Mouse (Mus musculus) heart, postnatal 0 days (tissue): ENCODE data around the gene Tln2. TPM values are rescaled to one million over a fixed set of nuclear protein-coding genes. Genes with fewer than 3 reads are reported as not detected.

Experiments
- ATAC-seq: fragments of 200-750 bp; cut with Nextera tagmentation; 2 replicates; pipeline ENCODE4 v1.8.0; 2017; ENCODE audit warnings: low read depth, moderate number of reproducible peaks, moderate library complexity; ENCODE audit not compliant: insufficient read depth
- DNase-seq: peaks from one replicate; pipeline ENCODE4 v3.0.0-alpha.2; 2016; ENCODE audit warnings: low spot score
- H3K27ac ChIP-seq: fragments of 300-500 bp; sonication (generic); 2 replicates; pipeline ENCODE4 v1.5.1; 2014; ENCODE audit warnings: low read depth, mild to moderate bottlenecking
- H3K27me3 ChIP-seq: fragments of 300-500 bp; sonication (generic); 2 replicates; pipeline ENCODE4 v1.6.1; 2014; ENCODE audit warnings: low read length, mixed read lengths; ENCODE audit not compliant: control insufficient read depth, insufficient read depth
- H3K36me3 ChIP-seq: fragments of 300-500 bp; sonication (generic); replicated peaks from 2 replicates; pipeline ENCODE4 v1.6.1; 2014; ENCODE audit warnings: low read length, mixed read lengths; ENCODE audit not compliant: control insufficient read depth, insufficient read depth
- H3K4me1 ChIP-seq: fragments of 300-500 bp; sonication (generic); 2 replicates; pipeline ENCODE4 v1.6.1; 2014; ENCODE audit warnings: antibody characterized with exemption; ENCODE audit not compliant: control insufficient read depth, insufficient read depth
- H3K4me2 ChIP-seq: fragments of 300-500 bp; sonication (generic); 2 replicates; pipeline ENCODE4 v1.6.1; 2014; ENCODE audit warnings: low read depth, mild to moderate bottlenecking, low read length, moderate library complexity
- H3K4me3 ChIP-seq: fragments of 300-500 bp; sonication (generic); 2 replicates; pipeline ENCODE4 v1.5.1; 2014; ENCODE audit warnings: low read depth, low read length
- H3K9ac ChIP-seq: fragments of 300-500 bp; sonication (generic); replicated peaks from 2 replicates; pipeline ENCODE4 v1.6.1; 2014; ENCODE audit warnings: low read depth, low read length, mixed read lengths
- H3K9me3 ChIP-seq: fragments of 300-500 bp; sonication (generic); replicated peaks from 2 replicates; pipeline ENCODE4 v1.6.1; 2016; ENCODE audit warnings: low read length; ENCODE audit not compliant: control insufficient read depth
- CTCF ChIP-seq: IDR thresholded peaks from 2 replicates; pipeline ENCODE4 v1.5.1; 2016; ENCODE audit warnings: antibody characterized with exemption, control low read depth, low read depth
- EP300 ChIP-seq: IDR thresholded peaks from 2 replicates; pipeline ENCODE4 v1.6.1; 2016; ENCODE audit warnings: antibody characterized with exemption, low read depth
- WGBS: fragments of 180-500 bp; shearing (Covaris S2); extraction: QIAGEN DNeasy Blood & Tissue Kit; methylation state at CpG from one replicate; pipeline ENCODE4 v1.1.7; 2014; 5-methylcytosine and 5-hydroxymethylcytosine counted together
- polyA plus RNA-seq: library from polyadenylated mRNA; unstranded; fragments of >200 nt; fragmentation: Nextera tagmentation; extraction: Ambion mirVana; gene quantifications from 2 replicates; pipeline ENCODE4 v1.2.1, GENCODE M21; 2015
- total RNA-seq: library from RNA; depleted of rRNA; stranded (reverse); fragments of >200 nt; gene quantifications from 2 replicates; pipeline ENCODE4 v1.2.3, GENCODE M21; 2014; ENCODE audit warnings: low replicate concordance

The Tln2 gene
- total and polyA plus RNA-seq, 2 experiments from 2014 or later = 67.0 to 92.6 TPM

DNA sequence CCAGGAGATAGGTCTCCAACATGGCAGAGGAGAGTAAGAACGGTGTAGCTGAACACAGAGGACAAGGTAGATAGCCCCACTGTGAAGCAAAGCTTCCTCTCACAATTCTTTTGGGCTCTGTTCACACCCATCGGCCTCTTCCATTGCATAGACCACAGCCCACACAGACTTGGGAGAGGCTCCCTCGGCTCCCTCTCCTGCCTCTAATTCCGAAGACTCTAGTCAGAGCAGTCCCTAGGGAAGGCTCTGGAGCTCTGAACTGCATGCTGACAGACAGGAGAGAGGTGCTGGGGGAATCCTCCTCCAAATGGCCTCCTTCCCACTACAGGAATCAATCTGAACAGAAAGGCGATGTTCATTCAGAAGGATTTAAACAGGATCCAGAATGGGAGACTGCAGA, 72.9 kb downstream of the Tln2 start:
- Histone ChIP-seq H3K36me3 (no peaks in the 10 kb centered on the region), H3K9ac (no peak overlapping the region), H3K4me2 (no peak overlapping the region), H3K4me1 (peaks cover 14% of the 10 kb centered on the region; the same call in 1 of the 2 replicates), H3K27ac (no peak overlapping the region), H3K27me3 (no peaks in the 10 kb centered on the region), H3K4me3 (no peak overlapping the region), H3K9me3 (no peaks in the 10 kb centered on the region)
- no peak for TF ChIP-seq CTCF
- no peak for TF ChIP-seq EP300
- ATAC-seq (no peak), DNase-seq (no peak)
- WGBS = 78% methylated on average over 5 of the region's 5 CpGs

DNA sequence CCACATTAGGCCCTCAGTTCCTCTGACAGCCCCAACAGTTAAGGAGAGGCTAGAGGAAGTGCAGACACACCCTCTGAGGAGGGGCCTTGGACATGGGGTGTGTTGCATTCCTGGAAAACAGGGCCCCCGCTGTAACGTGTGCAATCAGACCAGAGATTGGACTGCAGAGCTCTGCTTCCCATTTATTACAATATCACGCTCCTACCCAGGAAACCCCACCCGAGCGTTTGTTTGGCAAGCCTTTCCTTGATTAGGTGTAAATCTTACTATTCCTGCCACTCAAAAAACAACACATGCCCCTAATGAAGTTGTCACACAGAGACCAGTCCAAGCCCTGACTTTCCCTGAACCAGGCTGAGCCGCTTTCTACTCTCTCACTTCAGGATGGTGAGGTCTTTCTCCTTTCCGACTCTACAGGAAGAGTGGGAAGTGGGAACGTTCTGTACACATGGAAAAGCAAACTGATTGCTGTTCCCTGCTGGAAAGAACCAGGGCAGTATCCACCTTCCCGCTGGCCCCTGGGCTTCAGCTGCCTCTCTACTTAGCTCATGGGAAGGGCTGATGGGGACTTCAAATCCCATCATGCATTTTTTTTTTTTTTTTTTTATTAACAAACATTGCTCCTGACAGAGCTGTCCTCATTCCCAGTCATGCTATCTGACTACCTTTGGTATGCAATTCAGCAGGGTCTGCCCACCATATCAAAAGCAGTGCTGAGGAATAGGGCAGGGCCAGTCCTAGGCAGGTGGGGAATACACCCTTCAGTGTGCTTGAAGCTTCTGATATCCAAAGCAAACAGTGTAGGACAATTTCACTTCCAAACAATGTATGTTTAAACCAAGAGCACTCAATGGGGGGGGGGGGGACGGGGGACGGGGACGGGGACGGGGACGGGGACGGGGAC, 74.1 kb downstream of the Tln2 start:
- no peaks in the 10 kb centered on the region for H3K27me3 ChIP-seq
- TF ChIP-seq EP300 (no peak), CTCF (no peak)
- no peaks in the 10 kb centered on the region for H3K36me3 ChIP-seq
- H3K27ac ChIP-seq = 0 out of 2 replicates have a peak overlapping the region, but pooled peaks have one; percentile 30
- H3K4me1 ChIP-seq = peaks cover 14% of the 10 kb centered on the region; the same call in 1 of the 2 replicates
- H3K9ac ChIP-seq = no peak overlapping the region
- H3K4me3 ChIP-seq = no peak overlapping the region
- ATAC-seq = peak; percentile 79
- DNase-seq = peak; percentile 20
- 59% methylated on average over 15 of the region's 15 CpGs for WGBS
- H3K4me2 ChIP-seq = no peak overlapping the region
- H3K9me3 ChIP-seq = no peaks in the 10 kb centered on the region

DNA sequence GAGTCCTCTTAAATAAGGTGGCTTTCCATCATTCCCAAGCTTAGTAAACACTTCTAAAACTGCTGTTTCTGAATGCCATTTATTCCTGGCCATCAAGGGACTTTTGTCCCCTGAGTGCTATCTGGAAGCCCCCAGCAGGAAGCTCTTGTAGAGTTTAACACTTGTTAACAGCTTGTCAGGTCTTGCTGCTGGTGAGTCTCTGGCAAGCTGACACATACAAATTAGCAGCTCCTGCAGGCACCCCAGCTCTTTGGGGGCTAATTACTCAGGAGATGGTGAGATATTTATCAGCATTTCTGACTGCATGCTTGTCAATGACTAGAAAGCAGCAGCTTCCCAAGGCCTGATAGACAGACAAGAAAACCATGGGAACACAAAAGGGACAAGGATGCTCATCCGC, 77.2 kb downstream of the Tln2 start:
- DNase-seq (no peak), ATAC-seq (no peak)
- Histone ChIP-seq H3K4me2 (no peak overlapping the region), H3K27me3 (no peaks in the 10 kb centered on the region), H3K4me3 (no peak overlapping the region), H3K4me1 (peaks cover 32% of the 10 kb centered on the region), H3K9me3 (no peaks in the 10 kb centered on the region), H3K36me3 (no peaks in the 10 kb centered on the region), H3K27ac (no peak overlapping the region), H3K9ac (no peak overlapping the region)
- TF ChIP-seq CTCF = no peak
- TF ChIP-seq EP300 = no peak
- WGBS = 65% methylated on average over 1 of the region's 1 CpGs

DNA sequence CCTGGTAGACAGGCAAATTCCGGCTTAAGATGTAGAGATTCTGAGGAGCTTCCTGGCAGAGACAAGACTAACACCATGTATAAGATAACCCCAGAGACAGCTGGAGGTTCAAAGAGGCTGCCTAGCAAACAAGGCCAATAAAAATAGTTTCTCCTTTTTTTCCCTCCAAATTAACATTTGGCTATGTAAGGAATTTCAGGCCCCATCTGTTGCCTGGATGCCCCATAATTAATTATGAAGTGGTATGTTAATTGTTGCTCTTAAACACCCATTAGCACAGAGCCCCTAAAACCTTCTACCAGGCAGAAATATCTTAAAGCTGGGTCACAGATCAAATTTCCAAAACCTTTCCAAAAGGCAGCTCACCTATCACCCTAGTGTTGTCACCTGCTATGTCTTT, 77.7 kb downstream of the Tln2 start:
- Histone ChIP-seq H3K9me3 (no peaks in the 10 kb centered on the region), H3K27me3 (no peaks in the 10 kb centered on the region), H3K4me1 (peaks cover 32% of the 10 kb centered on the region), H3K9ac (no peak overlapping the region), H3K27ac (no peak overlapping the region), H3K36me3 (no peaks in the 10 kb centered on the region), H3K4me3 (no peak overlapping the region), H3K4me2 (no peak overlapping the region)
- TF ChIP-seq EP300 (no peak), CTCF (no peak)
- DNase-seq = no peak
- ATAC-seq = no peak
- 62% methylated on average over 1 of the region's 1 CpGs for WGBS

DNA sequence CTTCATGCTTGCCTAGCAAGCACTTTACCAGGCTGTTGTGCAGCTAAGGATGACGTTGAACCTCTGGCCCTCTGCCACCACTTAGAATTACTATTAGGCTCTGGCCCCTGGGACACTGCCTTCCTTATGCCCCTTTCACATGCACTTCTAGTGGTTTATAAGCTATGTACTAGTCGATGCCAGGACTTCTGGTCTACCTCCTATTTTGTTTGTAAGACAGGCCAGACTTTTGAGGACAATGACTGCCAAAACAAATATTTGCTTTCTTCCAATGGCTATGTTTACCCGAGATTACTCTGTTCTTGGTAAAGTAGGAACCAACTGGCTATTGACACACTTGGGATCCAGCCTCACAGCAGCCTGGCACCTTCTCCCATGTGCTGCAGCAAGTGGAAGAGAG, 82.1 kb downstream of the Tln2 start:
- no peak for TF ChIP-seq CTCF
- no peak for TF ChIP-seq EP300
- Histone ChIP-seq H3K4me2 (no peak overlapping the region), H3K9ac (no peak overlapping the region), H3K27ac (no peak overlapping the region), H3K9me3 (no peaks in the 10 kb centered on the region), H3K36me3 (no peaks in the 10 kb centered on the region), H3K4me3 (no peak overlapping the region), H3K4me1 (peaks cover 25% of the 10 kb centered on the region), H3K27me3 (no peaks in the 10 kb centered on the region)
- WGBS = 59% methylated on average over 3 of the region's 3 CpGs
- DNase-seq (no peak), ATAC-seq (no peak)
